ENCODE assay signal across 11 mouse cellular contexts in the genomic region with DNA sequence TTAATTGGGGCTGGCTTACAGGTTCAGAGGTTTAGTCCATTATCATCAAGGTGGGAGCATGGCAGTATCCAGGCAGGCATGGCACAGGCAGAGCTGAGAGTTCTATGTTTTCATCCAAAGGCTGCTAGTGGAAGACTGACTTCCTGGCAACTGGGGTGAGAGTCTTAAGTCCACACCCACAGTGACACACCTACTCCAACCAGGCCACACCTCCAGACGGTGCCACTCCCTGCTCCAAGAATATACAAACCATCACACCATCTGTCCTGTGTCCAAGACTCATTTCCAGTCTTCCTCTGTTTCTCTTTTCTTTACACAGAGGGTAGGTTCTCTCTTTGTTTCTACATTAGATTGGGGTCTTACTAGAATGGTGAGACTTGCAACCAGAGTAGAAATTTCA. TPM values are rescaled to one million over a fixed set of nuclear protein-coding genes. Genes with fewer than 3 reads are reported as not detected.
"Had no signal": no experiment of that assay in that cellular context is flagged by ENCODE, and none has a peak within 500 bp of the region (broad histone marks: within the 10 kb centered on the region; RNA-seq: fewer than 3 reads in every experiment).

No protein-coding gene starts in this region.

RNA-seq across cellular contexts. Expression of a gene that starts 1.3 kb away (rescaled TPM):
- total RNA-seq: megakaryocyte progenitor cell, adult 5-6 weeks; midbrain, postnatal 0 days; monocyte, adult 5-6 weeks had no signal
- polyA plus RNA-seq: lung, embryonic 14.5 days; lung, embryonic 16.5 days; macrophage; midbrain, embryonic 11.5 days; midbrain, embryonic 13.5 days; midbrain, embryonic 15.5 days; neural tube, embryonic 11.5 days; neural tube, embryonic 13.5 days had no signal

RNA-seq across cellular contexts. Expression of a gene that starts 59.5 kb away (rescaled TPM):
- total RNA-seq: monocyte, adult 5-6 weeks had no signal
